Mouse (Mus musculus): Measurements from ENCODE around the gene Foxj2.

DNA sequence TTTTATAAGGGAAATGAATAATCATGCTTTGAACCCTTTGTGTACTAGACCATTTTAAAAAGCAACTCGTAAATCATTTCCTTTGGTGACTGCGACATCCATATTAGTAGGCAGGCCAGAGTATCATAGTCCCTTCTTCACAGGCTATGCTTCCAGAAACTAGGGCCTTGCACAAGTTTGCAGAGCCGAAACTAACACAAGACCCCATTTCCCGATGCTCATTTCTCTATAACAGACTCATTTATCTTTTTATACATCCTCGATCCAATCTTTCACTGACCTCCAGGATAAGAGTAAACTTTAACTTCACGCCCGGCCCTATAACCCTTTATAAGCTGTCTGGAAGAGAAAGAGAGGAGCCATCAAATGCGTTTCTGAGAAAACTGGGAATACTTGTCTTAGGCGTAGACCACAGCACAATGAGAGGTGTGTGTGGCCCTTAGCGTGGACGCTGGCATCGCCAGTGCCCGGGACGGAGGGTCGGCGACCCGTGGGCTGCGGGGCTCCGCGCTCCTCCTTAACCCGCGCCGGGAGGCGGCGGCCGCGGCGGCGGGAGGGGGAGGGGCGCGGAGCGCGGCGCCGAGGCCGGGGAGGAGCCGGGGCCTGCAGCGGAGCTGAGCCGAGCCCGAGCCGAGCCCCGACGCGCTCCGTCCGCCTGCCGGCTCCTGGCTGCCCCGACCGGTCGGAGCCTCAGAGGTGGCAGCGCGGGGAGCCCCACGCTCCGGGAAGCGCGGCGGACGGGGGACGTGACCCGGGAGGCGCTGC lies at the start of gene Foxj2:
- TF ChIP-seq POLR2A (IDR thresholded peaks at IDR 0.05; ENCODE audit: insufficient read length, low read depth) (peak; percentile 87), TCF12 (IDR thresholded peaks at IDR 0.05; ENCODE audit: insufficient read depth, poor library complexity, severe bottlenecking) (no peak), MYOD1 (IDR thresholded peaks at IDR 0.05; ENCODE audit: control insufficient read depth in 1 of 3, insufficient read length in 2 of 3, low read depth in 2 of 3) (no peak), MYOG (IDR thresholded peaks at IDR 0.05; ENCODE audit: control insufficient read depth in 1 of 3, insufficient read depth in 1 of 3, insufficient read length in 2 of 3, low read depth in 2 of 3) (no peak), E2F4 (IDR thresholded peaks at IDR 0.05; ENCODE audit: insufficient read depth) (no peak), MAX (IDR thresholded peaks at IDR 0.05; ENCODE audit: low read depth) (no peak)
